Mouse (Mus musculus) inflammation-experienced regulatory T-cells (primary cell): ENCODE measurements around the gene Maml1. TPM values are rescaled to one million over a fixed set of nuclear protein-coding genes. Genes with fewer than 3 reads are reported as not detected.

ENCODE experiments used
- polyA plus RNA-seq, 2 experiments: library from polyadenylated mRNA; unstranded; fragments of 100-300 nt; shearing (Covaris generic); gene quantifications; one replicate each; pipeline ENCODE4 v1.2.1; 2017

The Maml1 gene
- 1 to 10 TPM; 3.3 to 3.8 TPM for polyA plus RNA-seq

DNA sequence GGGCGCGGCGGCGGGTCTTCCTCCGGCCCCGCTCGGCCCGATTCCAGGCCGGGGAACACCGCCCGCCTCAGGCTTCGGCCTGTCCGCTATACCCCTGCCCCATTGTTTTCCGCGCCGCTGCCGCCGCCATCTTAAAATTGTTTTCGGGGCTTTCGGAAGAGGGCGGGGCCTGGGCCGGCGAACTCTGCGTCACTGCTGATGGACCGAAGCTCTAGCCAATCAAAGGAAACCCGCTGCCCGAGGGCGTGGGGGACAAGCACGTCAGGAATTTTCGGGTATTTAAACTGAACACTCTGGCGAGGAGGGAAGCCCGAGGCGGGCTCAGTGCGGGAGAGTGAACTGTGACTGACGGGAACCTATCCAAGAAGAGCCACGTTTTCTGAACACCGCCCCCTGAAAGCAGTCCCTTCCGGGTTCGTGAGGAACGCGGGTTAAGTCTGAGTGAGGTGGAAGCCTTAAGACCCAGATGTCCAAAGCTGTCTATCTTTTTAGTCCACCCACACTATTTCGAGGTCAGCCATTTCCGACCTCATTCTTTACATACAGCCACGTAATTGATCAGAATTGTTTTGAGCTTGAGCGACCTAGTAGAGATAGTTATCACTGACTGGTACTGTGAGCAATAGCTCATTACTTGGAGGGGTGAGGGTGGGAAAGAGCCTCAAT, at the start of gene Maml1:
Gene Maml1 (minus strand): TSS at position 122 of the 666 bp plus-strand sequence.

DNA sequence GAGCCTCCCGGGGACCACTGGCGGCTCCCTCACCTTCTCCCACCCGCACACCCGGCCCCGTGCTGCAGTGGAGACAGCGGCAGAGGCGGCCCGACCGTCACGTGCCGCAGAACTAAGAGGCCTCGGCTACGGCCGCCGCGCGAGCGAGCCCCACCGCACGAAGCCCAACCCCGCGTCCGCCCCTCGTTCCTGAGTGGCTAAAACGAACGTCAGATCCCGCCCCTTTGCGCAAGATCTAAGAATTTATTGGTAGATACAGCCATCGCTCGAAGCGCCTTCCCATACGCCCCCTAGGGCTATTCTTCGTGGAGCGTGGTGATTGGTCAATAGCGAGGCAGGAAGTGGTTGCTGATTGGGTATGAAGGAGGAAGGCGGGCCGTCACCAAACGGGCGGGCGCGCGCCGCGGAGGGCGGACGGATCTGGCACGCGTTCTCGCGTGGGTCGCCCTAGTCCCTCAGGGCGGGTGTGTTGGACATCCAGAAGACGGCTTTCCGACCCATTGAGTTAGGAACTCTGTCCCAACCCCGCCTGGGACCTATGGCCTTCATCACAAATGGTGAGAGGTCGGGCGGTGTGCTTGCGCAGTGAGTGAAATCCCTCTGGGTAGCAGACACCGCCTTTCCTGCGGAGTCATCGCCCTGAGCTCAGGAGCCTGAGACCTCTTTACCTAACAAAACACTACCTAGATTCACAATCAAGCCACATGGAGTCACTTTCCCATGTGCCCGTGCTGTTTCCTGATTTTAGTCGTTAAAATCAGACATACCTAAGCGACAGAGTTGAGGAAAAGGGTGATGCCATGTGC, 33.6 kb upstream of the Maml1 start, which contains the start of gene Canx:
Gene Canx (minus strand): TSS at position 178 of the 806 bp plus-strand sequence.

DNA sequence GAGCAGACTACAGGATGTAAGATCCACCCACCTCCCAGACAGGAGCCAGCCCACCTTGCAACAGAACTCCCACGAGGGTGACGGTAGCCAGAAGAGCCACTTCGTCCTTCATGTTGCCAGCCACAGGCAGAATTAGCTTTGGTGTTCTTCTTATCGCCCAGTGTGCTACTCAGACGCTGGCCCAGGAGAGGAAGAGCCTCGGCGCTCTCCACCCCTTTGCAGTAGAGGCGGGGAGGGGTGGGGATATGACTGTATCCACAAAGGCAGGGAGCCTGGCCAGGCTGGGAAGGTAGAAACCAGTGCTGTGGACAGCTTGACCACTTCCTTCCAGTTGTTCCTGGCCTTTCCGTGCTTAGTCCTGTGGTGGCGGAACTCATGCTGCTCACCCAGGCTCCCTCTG, 53.8 kb downstream of the Maml1 start, which contains the start of gene Ltc4s:
Gene Ltc4s (minus strand): TSS at position 293 of the 400 bp plus-strand sequence.

DNA sequence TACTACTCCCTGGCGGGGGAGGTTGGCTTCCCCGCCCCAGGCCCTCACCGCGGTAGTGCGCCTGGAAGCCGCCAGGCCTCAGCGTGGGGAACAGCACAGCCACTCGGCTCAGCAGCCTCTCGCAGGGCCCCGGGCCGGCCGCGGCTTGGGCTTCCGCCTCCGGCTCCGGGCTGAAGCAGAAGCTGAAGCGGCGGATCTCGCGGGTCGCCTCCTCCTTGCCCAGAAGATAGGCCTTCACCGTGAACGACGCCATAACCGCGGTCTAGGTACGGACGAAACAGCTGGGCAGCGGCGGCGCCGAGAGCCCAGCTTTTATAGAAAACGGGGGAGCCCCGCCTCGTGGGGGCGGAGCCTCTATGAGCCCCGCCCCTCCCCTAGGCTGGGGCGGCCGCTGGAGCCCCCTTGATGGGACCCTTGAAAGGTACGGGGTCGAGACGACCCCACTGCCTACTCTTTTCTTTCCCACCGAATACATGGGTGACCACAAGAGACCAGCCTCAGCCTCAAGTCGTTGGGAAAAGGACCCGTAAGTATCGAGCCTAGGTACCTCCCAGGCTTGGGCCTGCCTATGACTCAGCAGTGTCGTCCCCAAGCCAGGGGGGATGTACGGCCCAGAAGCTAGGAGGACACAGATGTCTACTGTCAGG, 81.5 kb downstream of the Maml1 start, which contains the start of the genes Sqstm1 and Mgat4b:
Gene Sqstm1 (minus strand): TSS at position 323 of the 647 bp plus-strand sequence.
Gene Mgat4b (plus strand): TSS at position 386 of the 647 bp plus-strand sequence.

Other genes with a start within 250 kb of the Maml1 start
- 10 to 100 TPM; 64.3 to 82.5 TPM for gene Tbc1d9b, start 160.9 kb downstream of the Maml1 start, polyA plus RNA-seq
- gene Mrnip, start 117.9 kb downstream of the Maml1 start, polyA plus RNA-seq, result 1 to 10 TPM; 4.5 to 5.0 TPM
- gene Sqstm1, start 81.5 kb downstream of the Maml1 start, polyA plus RNA-seq, result 100 to 1,000 TPM; 381 TPM
- gene Mgat4b, start 81.4 kb downstream of the Maml1 start, polyA plus RNA-seq, result 10 to 100 TPM; 18.8 to 23.6 TPM
- 1 to 10 TPM in 1 of 2 experiments, under 1 TPM in 1; 0.64 to 3.0 TPM for gene Ltc4s, start 53.7 kb downstream of the Maml1 start, polyA plus RNA-seq
- gene Canx, start 33.4 kb upstream of the Maml1 start, polyA plus RNA-seq, result 100 to 1,000 TPM; 158 to 185 TPM
- under 1 TPM; 0.46 to 0.55 TPM for gene Cby3, start 62.2 kb upstream of the Maml1 start, polyA plus RNA-seq
- gene Hnrnph1, start 84.7 kb upstream of the Maml1 start, polyA plus RNA-seq, result 100 to 1,000 TPM; 206 to 237 TPM
- 10 to 100 TPM; 33.3 to 36.2 TPM for gene Rufy1, start 138.8 kb upstream of the Maml1 start, polyA plus RNA-seq